Mouse (Mus musculus) limb, embryonic 15.5 days (tissue): ENCODE measurements around the gene Sfxn1. TPM values are rescaled to one million over a fixed set of nuclear protein-coding genes. Genes with fewer than 3 reads are reported as not detected.
A peak's percentile ranks its signal among the peaks of the same experiment; 100 is the strongest.

ENCODE experiments used
- ATAC-seq: fragments of 200-750 bp; cut with Nextera tagmentation; 2 replicates; pipeline ENCODE4 v1.8.0; 2017; ENCODE audit warnings: low read depth, moderate TSS enrichment; ENCODE audit not compliant: insufficient number of reproducible peaks, low FRiP score, low TSS enrichment
- H3K27ac ChIP-seq: fragments of 300-500 bp; sonication (generic); 2 replicates; pipeline ENCODE4 v1.5.1; 2015; ENCODE audit warnings: moderate library complexity, mild to moderate bottlenecking, inconsistent platforms
- H3K27me3 ChIP-seq: fragments of 300-500 bp; sonication (generic); 2 replicates; pipeline ENCODE4 v1.6.1; 2015; ENCODE audit warnings: inconsistent platforms
- H3K36me3 ChIP-seq: fragments of 300-500 bp; sonication (generic); 2 replicates; pipeline ENCODE4 v1.6.1; 2015; ENCODE audit warnings: inconsistent platforms
- H3K4me1 ChIP-seq: fragments of 300-500 bp; sonication (generic); 2 replicates; pipeline ENCODE4 v1.6.1; 2015; ENCODE audit warnings: inconsistent platforms
- H3K4me2 ChIP-seq: fragments of 300-500 bp; sonication (generic); 2 replicates; pipeline ENCODE4 v1.6.1; 2015; ENCODE audit warnings: mild to moderate bottlenecking, inconsistent platforms
- H3K4me3 ChIP-seq: fragments of 300-500 bp; sonication (generic); 2 replicates; pipeline ENCODE4 v1.5.1; 2015; ENCODE audit warnings: mild to moderate bottlenecking, inconsistent platforms
- H3K9ac ChIP-seq: fragments of 300-500 bp; sonication (generic); 2 replicates; pipeline ENCODE4 v1.6.1; 2015; ENCODE audit warnings: inconsistent platforms
- H3K9me3 ChIP-seq: fragments of 300-500 bp; sonication (generic); 2 replicates; pipeline ENCODE4 v1.6.1; 2016; ENCODE audit warnings: inconsistent platforms
- WGBS: fragments of 180-500 bp; shearing (Covaris S2); methylation state at CpG from one replicate; pipeline ENCODE4 v1.1.7; 2015; 5-methylcytosine and 5-hydroxymethylcytosine counted together
- polyA plus RNA-seq: library from polyadenylated mRNA; unstranded; fragments of >200 nt; fragmentation: Nextera tagmentation; extraction: Ambion mirVana; gene quantifications from 2 replicates; pipeline ENCODE4 v1.2.1, GENCODE M21; 2015

Gene Sfxn1
- polyA plus RNA-seq, result 41.3 and 46.3 TPM in 2 replicates

- Histone ChIP-seq H3K36me3 (no peaks in the 10 kb centered on the region), H3K27me3 (no peaks in the 10 kb centered on the region), H3K9me3 (no peaks in the 10 kb centered on the region), H3K4me1 (peaks cover 10% of the 10 kb centered on the region), H3K9ac (peak within 1 kb of the TSS; percentile 55), H3K4me3 (peak within 1 kb of the TSS; percentile 80), H3K4me2 (peak within 1 kb of the TSS; percentile 79), H3K27ac (peak within 1 kb of the TSS; percentile 75)
- under 1% methylated on average over 74 of the region's 74 CpGs for WGBS
- ATAC-seq, result peak; percentile 70; the same call in 1 of the 2 replicates
Observed at GRCm38 (mm10) chr13:54071606-54072331, at the start of gene Sfxn1. TSS of gene Sfxn1 (plus strand) at chr13:54071869.

- 64% methylated on average over 5 of the region's 5 CpGs for WGBS
- H3K9me3 ChIP-seq, result no peaks in the 10 kb centered on the region
- H3K4me3 ChIP-seq, result no peak overlapping the region
- no peak overlapping the region for H3K9ac ChIP-seq
- no peaks in the 10 kb centered on the region for H3K36me3 ChIP-seq
- no peaks in the 10 kb centered on the region for H3K4me1 ChIP-seq
- H3K4me2 ChIP-seq, result no peak overlapping the region
- no peak overlapping the region for H3K27ac ChIP-seq
- no peak for ATAC-seq
- H3K27me3 ChIP-seq, result no peaks in the 10 kb centered on the region
Observed at GRCm38 (mm10) chr13:54023311-54023710, 48.4 kb upstream of the Sfxn1 start.

GRCm38 (mm10) chr13:54027079-54027478 is 44.6 kb upstream of the Sfxn1 start:
- Histone ChIP-seq H3K9me3 (no peaks in the 10 kb centered on the region), H3K4me1 (no peaks in the 10 kb centered on the region), H3K9ac (no peak overlapping the region), H3K4me2 (no peak overlapping the region), H3K4me3 (no peak overlapping the region), H3K27me3 (no peaks in the 10 kb centered on the region; the same call in 1 of the 2 replicates), H3K27ac (no peak overlapping the region), H3K36me3 (no peaks in the 10 kb centered on the region)
- WGBS, result 63% methylated on average over 7 of the region's 7 CpGs
- ATAC-seq, result no peak

GRCm38 (mm10) chr13:54033653-54034052 is 38.0 kb upstream of the Sfxn1 start:
- Histone ChIP-seq H3K4me2 (no peak overlapping the region), H3K27me3 (no peaks in the 10 kb centered on the region; the same call in 1 of the 2 replicates), H3K9ac (no peak overlapping the region), H3K4me3 (no peak overlapping the region), H3K27ac (no peak overlapping the region), H3K4me1 (no peaks in the 10 kb centered on the region), H3K9me3 (no peaks in the 10 kb centered on the region), H3K36me3 (no peaks in the 10 kb centered on the region)
- 85% methylated on average over 4 of the region's 4 CpGs for WGBS
- ATAC-seq, result no peak

- ATAC-seq, result no peak
- H3K9me3 ChIP-seq, result no peaks in the 10 kb centered on the region
- WGBS, result 84% methylated on average over 1 of the region's 1 CpGs
- H3K4me3 ChIP-seq, result no peak overlapping the region
- no peak overlapping the region for H3K4me2 ChIP-seq
- no peak overlapping the region for H3K9ac ChIP-seq
- no peaks in the 10 kb centered on the region for H3K27me3 ChIP-seq
- no peak overlapping the region for H3K27ac ChIP-seq
- no peaks in the 10 kb centered on the region for H3K4me1 ChIP-seq
- H3K36me3 ChIP-seq, result no peaks in the 10 kb centered on the region
Observed at GRCm38 (mm10) chr13:54035541-54035940, 36.1 kb upstream of the Sfxn1 start.

GRCm38 (mm10) chr13:54037936-54038335 is 33.7 kb upstream of the Sfxn1 start:
- Histone ChIP-seq H3K9ac (no peak overlapping the region), H3K4me2 (no peak overlapping the region), H3K4me3 (no peak overlapping the region), H3K9me3 (no peaks in the 10 kb centered on the region), H3K4me1 (no peaks in the 10 kb centered on the region), H3K27me3 (no peaks in the 10 kb centered on the region), H3K27ac (no peak overlapping the region), H3K36me3 (no peaks in the 10 kb centered on the region)
- no peak for ATAC-seq
- WGBS, result 78% methylated on average over 4 of the region's 4 CpGs

- Histone ChIP-seq H3K9ac (no peak overlapping the region), H3K27ac (no peak overlapping the region), H3K36me3 (no peaks in the 10 kb centered on the region), H3K4me2 (no peak overlapping the region), H3K9me3 (no peaks in the 10 kb centered on the region), H3K4me1 (no peaks in the 10 kb centered on the region), H3K4me3 (no peak overlapping the region), H3K27me3 (0 out of 2 replicates have a peak, but pooled peaks cover 3% of the 10 kb centered on the region)
- ATAC-seq, result no peak
- WGBS, result 85% methylated on average over 2 of the region's 2 CpGs
Observed at GRCm38 (mm10) chr13:54040256-54040655, 31.4 kb upstream of the Sfxn1 start.

GRCm38 (mm10) chr13:54048679-54049352 is 22.9 kb upstream of the Sfxn1 start:
- Histone ChIP-seq H3K4me1 (no peaks in the 10 kb centered on the region), H3K9ac (no peak overlapping the region), H3K4me3 (no peak overlapping the region), H3K36me3 (no peaks in the 10 kb centered on the region), H3K27ac (no peak overlapping the region), H3K9me3 (no peaks in the 10 kb centered on the region), H3K27me3 (peaks cover 19% of the 10 kb centered on the region), H3K4me2 (no peak overlapping the region)
- ATAC-seq, result no peak
- 80% methylated on average over 7 of the region's 7 CpGs for WGBS

- no peak for ATAC-seq
- Histone ChIP-seq H3K4me2 (no peak overlapping the region), H3K4me3 (no peak overlapping the region), H3K4me1 (peaks cover 11% of the 10 kb centered on the region), H3K27me3 (peaks cover 42% of the 10 kb centered on the region), H3K27ac (no peak overlapping the region), H3K9ac (no peak overlapping the region), H3K9me3 (no peaks in the 10 kb centered on the region), H3K36me3 (no peaks in the 10 kb centered on the region)
- 56% methylated on average over 7 of the region's 7 CpGs for WGBS
Observed at GRCm38 (mm10) chr13:54051641-54052040, 20.0 kb upstream of the Sfxn1 start.

GRCm38 (mm10) chr13:54054962-54055361 is 16.7 kb upstream of the Sfxn1 start:
- 0% methylated on average over 20 of the region's 20 CpGs for WGBS
- H3K9ac ChIP-seq, result no peak overlapping the region

GRCm38 (mm10) chr13:54055448-54055861 is 16.2 kb upstream of the Sfxn1 start, which contains the start of gene Drd1:
TSS of gene Drd1 (minus strand) at chr13:54055705.
- Histone ChIP-seq H3K36me3 (no peaks in the 10 kb centered on the region), H3K4me1 (peaks cover 11% of the 10 kb centered on the region), H3K4me2 (peak within 1 kb of the TSS; percentile 90), H3K9me3 (no peaks in the 10 kb centered on the region), H3K27me3 (peaks cover 55% of the 10 kb centered on the region), H3K9ac (no peak within 1 kb of the TSS), H3K27ac (no peak within 1 kb of the TSS), H3K4me3 (peak within 1 kb of the TSS; percentile 41)
- ATAC-seq, result no peak
- whole genome bisulfite sequencing, result 0% methylated on average over 31 of the region's 31 CpGs

More at GRCm38 (mm10) chr13:54054962-54055361, 16.7 kb upstream of the Sfxn1 start:
- H3K27ac ChIP-seq, result no peak overlapping the region
- no peaks in the 10 kb centered on the region for H3K9me3 ChIP-seq
- H3K4me2 ChIP-seq, result peak overlapping the region; percentile 90
- no peak for ATAC-seq
- H3K4me1 ChIP-seq, result peaks cover 11% of the 10 kb centered on the region
- H3K4me3 ChIP-seq, result peak overlapping the region; percentile 41
- H3K36me3 ChIP-seq, result no peaks in the 10 kb centered on the region
- peaks cover 55% of the 10 kb centered on the region for H3K27me3 ChIP-seq

GRCm38 (mm10) chr13:54062068-54062467 is 9.6 kb upstream of the Sfxn1 start:
- Histone ChIP-seq H3K36me3 (no peaks in the 10 kb centered on the region), H3K4me1 (no peaks in the 10 kb centered on the region), H3K9me3 (no peaks in the 10 kb centered on the region), H3K27me3 (peaks cover 24% of the 10 kb centered on the region; the same call in 1 of the 2 replicates), H3K4me2 (no peak overlapping the region), H3K4me3 (no peak overlapping the region), H3K27ac (no peak overlapping the region), H3K9ac (no peak overlapping the region)
- WGBS, result 90% methylated on average over 3 of the region's 3 CpGs
- ATAC-seq, result no peak
